Mouse (Mus musculus): ENCODE results near the gene Cdh23. TPM values are rescaled to one million over a fixed set of nuclear protein-coding genes. Genes with fewer than 3 reads are reported as not detected.
"Not testable (repeated sequence)": the region's sequence is repeated elsewhere in the genome, so short reads cannot be mapped to it uniquely, and the experiment has no call there.

Cdh23 gene
- 2.1 and 3.7 TPM in 2 replicates for polyA plus RNA-seq (2012; rRNA removed)

DNA sequence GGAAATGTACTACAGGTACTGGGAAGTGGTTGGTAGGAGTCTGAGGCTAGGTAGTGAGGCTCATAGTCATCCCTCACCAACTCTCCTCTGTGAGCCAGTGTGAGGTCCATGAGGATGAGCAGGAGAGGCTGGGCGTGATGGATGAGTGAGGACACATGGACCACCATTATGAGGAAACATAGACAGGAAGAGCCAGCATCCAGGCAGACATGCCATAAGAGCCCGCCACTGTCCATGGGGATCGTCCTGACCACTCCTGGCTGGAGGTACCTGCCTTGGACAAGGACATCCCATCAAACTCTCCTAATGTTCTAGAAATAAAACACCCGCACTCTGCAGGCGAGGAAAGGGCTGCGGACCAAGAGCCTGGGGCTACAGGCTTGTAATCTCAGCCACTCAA is at the start of gene Cdh23:
Gene Cdh23 (minus strand): TSS at position 101 of the 400 bp plus-strand sequence.
- no peak for DNase-seq (ENCODE audit: low read depth)

DNA sequence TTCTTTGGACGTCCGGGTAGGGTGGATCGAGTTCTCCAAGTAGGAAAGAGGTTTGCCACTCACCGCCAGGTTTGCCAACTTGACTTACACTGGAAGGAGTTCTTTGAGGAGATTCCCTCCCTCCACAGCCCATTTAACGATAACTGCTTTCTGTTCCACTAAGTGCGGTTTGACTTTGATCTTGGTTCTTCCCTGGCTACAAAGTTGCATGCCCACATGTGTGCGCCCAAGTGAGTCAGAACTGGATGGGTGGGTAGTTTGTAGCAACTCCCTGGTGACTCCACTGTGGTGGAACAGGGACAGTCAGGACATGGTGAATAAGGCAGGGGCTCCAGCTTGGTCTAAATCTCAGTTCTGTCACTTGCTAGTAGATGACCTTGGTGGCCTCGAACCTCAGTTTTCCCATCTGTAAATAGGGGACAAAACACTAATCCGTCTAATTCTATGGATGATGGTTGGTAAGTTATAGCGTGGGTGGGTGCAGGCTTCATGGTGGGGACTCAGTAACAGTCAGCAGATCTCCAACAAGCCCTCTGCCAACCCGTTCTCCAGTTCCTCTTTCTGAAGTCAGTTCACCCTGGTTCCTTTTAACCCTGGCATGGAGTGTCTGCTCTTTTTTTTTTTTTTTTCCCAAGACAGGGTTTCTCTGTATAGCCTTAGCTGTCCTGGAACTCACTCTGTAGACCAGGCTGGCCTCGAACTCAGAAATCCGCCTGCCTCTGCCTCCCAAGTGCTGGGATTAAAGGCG is 48.4 kb upstream of the Cdh23 start:
- no peak for DNase-seq (ENCODE audit: low read depth)

DNA sequence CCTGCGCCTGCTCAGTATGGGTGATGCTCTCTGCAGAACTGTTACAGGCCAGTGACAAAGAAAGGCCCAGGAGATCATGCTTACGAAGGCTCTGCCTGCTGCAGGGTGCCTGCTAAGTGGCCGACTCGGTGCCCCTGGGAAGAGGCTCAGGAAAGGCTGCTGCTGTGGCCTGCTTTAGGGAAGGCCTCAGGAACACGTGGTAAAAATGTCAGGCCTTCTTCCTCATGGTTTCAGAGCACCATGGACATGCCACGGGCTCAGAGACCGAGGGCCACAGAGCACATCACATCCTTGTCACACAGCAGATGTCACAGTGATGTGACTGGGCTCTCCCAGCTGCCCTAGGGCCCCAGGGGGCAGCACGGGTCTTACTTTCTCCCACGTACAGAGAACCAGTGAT is 47.4 kb upstream of the Cdh23 start:
- DNase-seq (ENCODE audit: low read depth): no peak

DNA sequence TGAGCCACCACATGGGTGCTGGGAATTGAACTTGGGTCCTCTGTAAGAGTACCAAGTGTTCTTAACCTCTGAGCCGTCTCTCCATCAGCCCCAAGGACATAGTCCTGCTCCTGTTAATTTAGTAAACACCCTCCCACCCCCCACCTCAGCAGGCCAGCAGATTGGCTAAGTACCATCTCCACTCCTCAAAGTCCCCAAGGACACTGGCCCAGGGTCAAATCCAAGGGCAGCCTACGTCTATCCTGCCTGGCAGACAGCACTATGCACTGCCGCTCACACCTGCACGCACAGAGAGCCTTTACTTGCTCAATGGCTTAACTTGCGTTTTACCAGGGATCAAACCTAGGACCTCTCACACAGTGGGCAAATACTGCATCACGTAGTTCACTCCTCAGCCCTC is 46.7 kb upstream of the Cdh23 start:
- no peak for DNase-seq (ENCODE audit: low read depth)

- DNase-seq (ENCODE audit: low read depth): not testable (repeated sequence)
Measured at GRCm38 (mm10) chr10:60742296-60742695, 46.0 kb upstream of the Cdh23 start.

DNA sequence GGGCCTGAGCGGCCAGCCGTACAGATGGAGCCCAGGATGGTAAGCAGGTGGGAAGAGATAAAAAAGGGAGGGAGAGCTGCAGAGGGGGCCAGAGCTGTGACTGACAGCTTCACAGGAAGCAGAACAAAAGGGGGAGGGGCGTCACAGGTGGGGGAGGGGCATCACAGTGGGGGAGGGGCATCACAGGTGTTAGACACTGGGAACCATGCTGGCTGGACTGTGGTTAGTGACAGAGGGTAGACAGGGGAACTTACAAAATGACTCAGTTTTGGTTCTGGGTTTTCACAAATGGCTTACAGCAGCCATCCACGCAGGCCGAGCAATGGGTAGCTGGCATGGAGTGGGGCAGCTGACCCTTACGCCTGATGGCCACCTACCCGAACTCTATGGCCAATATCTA is 45.1 kb upstream of the Cdh23 start:
- DNase-seq (ENCODE audit: low read depth): no peak

DNA sequence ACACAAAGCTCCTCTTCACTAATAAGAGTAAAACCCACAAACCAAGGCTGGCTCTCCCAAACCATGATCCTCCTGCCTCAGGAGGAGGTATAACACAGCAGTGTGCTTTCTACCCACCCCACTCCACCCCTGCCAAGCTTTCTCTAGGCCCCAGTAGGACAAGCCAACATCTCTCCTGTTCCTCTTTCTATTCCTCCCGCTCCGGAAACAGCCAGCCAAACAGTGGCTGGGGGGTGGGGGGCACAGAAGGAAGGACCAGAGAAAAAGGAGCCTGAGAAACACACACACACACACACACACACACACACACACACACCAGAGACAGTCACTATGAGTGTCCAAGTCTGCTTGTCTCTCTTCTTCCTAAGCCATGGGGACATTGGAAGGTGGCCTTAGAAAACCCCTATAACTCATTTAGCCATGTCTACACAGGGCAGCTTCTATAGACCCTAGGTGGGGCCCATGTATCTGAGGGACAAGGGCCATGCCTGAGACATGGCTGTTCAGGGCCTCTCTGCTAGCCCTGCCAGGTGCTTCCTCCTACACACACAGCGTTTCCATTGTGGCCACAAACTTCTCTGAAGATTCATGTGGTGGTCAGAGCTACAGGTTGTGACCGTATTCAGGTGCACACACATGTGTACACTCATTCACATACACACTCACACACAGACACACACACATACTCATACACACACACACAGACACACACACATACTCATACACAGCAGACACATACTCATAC is 43.5 kb upstream of the Cdh23 start:
- DNase-seq (ENCODE audit: low read depth): no peak

DNA sequence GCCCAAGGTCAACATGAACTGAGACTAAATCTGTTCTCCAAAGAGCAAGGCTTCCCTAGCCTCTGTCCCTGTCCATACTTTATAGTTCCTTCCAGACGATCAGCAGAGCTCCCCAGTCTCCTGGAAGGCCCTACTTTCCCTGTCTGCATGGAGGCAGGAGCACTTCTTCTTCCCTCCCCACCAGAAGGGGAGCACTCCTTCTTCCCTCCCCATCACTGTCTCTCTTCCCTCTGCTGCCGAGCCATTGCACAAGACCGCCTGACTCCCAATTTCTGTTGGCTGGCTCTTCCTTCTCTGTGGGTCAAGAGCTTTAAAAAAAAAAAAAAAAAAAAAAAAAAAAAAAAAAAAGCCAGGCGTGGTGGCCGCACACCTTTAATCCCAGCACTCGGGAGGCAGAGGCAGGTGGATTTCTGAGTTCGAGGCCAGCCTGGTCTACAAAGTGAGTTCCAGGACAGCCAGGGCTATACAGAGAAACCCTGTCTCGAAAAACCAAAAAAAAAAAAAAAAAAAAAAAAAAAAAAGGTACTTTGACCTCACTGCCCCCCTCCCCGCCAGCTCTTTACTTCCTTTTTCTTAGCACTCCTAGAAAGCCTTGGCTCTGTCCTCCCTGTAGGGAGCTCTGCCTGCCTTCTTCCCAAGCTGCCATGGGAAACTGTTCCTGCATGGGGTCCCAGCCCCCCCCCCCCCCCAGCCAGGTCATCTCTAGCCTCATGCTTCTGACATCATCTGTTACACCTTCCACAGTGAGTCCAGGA is 41.8 kb upstream of the Cdh23 start:
- DNase-seq (ENCODE audit: low read depth): no peak

GRCm38 (mm10) chr10:60737169-60737728 is 41.0 kb upstream of the Cdh23 start:
- DNase-seq (ENCODE audit: low read depth): no peak

DNA sequence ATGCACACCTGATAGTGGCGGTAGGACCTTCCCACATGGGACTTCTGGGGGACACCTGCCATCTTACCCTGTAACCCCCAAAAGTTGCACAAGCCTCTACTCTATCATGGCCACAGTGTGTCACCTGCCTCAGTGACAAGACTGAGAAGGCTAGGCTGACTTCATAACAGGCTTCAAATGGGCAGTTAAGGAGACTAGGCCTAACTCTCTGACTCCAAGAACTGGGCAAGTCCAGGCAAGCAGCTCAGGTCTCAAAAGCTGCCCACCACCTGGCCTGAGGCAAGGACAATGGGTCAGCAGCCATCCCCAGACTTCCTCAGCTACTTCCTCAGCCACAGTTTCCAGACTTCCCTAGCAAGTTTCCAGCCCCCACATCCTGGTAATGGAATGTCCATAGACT is 39.4 kb upstream of the Cdh23 start:
- no peak for DNase-seq (ENCODE audit: low read depth)

DNA sequence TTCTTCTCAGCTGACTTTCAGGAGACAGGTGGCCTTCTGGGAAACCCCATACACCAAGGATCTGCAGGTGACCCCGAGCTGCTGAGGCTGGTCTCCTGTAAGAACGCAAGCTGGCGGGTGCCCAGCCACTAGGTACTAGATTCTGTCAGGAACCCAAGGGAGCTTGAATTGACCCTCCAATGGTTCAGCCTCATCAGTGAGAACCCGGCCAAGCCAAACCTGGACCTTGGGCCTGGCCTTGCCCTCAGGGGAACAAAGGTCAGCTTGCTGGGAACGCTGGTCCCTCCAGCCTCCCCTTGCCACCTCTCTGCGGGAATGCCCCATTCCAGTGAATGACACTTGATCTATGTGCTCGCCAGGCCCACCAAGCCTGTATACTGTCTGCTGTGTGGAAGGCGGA is 37.2 kb upstream of the Cdh23 start:
- no peak for DNase-seq (ENCODE audit: low read depth)

- no peak for DNase-seq (ENCODE audit: low read depth)
Measured at GRCm38 (mm10) chr10:60732397-60732861, 36.1 kb upstream of the Cdh23 start.

DNA sequence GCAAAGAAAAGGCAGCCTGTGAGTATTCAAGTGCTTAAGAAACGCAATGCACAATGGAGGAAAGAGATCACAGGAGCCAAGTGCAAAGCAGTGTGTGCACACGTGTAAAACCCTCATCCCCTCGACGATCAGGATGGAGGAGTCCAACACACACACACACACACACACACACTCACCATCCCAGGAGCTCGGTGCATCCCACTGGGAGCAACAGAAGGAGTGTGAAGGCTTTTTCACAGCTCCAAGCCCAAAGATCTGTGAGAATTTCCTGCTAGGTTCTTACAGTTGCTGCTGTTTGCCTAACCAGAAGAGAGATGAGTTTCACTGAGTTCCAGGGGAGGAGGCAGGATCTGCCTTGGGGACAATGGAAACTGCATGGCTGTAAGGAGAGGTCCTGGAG is 35.5 kb upstream of the Cdh23 start:
- DNase-seq (ENCODE audit: low read depth): no peak

GRCm38 (mm10) chr10:60727301-60727700 is 31.0 kb upstream of the Cdh23 start:
- no peak for DNase-seq (ENCODE audit: low read depth)

DNA sequence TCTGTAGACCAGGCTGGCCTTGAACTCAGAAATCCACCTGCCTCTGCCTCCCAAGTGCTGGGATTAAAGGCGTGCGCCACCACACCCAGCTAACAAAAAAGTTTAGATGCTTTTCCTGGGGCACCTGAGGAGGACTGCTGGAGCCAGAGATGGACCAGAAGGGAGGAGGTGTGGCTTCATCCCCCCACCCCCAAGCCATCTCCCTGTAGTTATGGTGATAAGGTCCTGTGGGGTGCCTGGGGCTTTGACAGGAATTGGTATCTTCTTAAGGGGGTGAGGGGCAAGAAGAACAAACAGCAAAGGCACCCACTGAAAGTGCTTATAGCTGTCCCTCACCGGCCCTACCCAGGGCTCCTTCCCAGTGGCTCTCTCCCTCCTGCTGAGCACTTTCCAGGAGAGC is 30.6 kb upstream of the Cdh23 start:
- DNase-seq (ENCODE audit: low read depth): no peak

DNA sequence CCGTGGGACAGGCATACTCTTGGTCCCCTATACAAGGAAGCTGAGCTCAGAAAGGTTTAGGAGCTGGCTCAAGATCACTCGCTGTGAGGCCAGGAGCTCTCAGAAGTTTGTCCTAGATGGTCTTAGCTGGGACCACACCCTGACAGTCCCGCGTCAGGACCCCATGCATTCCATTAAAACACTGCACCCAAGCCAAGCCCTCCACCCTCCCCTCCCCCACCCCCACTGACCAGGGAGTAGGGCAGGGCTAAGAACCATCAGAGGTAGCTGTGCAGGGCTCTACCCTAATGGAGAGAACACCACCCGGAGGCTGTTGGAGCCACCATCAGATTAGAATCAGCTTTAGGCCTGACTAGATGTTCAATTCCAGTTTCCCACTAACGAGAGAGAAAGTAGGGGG is 28.2 kb upstream of the Cdh23 start:
- no peak for DNase-seq (ENCODE audit: low read depth)

GRCm38 (mm10) chr10:60723345-60723744 is 27.1 kb upstream of the Cdh23 start:
- no peak for DNase-seq (ENCODE audit: low read depth)

- no peak for DNase-seq (ENCODE audit: low read depth)
Measured at GRCm38 (mm10) chr10:60721640-60722039, 25.4 kb upstream of the Cdh23 start.

DNA sequence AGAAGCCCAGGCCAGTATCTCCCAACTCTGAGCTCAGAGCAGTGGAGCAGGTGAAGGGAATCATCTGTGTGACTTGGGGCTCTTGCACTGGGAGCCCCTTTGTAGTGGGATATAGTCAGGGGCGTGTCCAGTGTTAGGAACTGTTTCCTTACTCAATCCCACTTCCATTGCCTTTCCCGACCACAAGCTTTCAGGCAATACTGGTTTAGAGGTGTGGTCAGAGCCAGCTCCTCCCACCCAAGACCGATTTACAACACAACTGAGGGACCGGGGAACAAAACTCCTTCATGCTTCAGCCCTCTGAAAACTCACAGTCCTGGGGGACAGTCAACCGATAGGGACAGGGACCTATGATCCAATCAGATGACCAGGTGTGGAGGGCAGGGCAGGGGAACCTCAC is 24.2 kb upstream of the Cdh23 start:
- no peak for DNase-seq (ENCODE audit: low read depth)

- no peak for DNase-seq (ENCODE audit: low read depth)
Measured at GRCm38 (mm10) chr10:60718491-60718890, 22.2 kb upstream of the Cdh23 start.

DNA sequence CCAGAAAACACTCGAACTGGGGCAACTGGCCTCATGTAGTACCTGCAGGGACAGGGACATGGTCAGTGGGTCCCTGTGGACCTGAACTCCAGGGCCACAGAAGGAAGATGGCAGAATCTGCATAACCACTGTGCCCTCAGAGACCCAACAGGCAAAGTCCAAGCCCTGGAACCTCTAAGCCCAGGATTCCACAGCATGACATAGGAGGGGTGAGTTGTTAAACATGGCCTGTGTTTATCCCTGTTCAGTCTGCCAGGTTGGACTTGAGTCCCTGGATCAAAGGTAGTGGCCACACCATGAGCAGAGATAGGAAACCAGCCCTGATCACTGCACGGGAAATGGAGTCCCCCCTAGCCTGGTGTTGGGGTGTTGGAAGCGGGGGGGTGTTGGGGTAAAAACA is 20.2 kb upstream of the Cdh23 start:
- DNase-seq (ENCODE audit: low read depth): no peak

- DNase-seq (ENCODE audit: low read depth): not testable (repeated sequence)
Measured at GRCm38 (mm10) chr10:60712299-60712698, 16.0 kb upstream of the Cdh23 start.

Measured in gonadal fat pad, adult 2 months (tissue).